Mouse (Mus musculus) C2C12 (cell line): Measurements from ENCODE around the gene Nectin2. TPM values are rescaled to one million over a fixed set of nuclear protein-coding genes. Genes with fewer than 3 reads are reported as not detected.

Experiments used
- H3K27me3 ChIP-seq: one replicate; pipeline ENCODE4 v1.6.1; 2011; ENCODE audit not compliant: control insufficient read depth, insufficient read depth, insufficient read length
- H3K36me3 ChIP-seq: one replicate; pipeline ENCODE4 v1.6.1; 2011; ENCODE audit not compliant: control insufficient read depth, insufficient read depth
- H3K4me3 ChIP-seq: one replicate; pipeline ENCODE4 v1.5.1; 2011; ENCODE audit warnings: mild to moderate bottlenecking, control low read depth; ENCODE audit not compliant: poor library complexity, insufficient read depth, severe bottlenecking
- H3K79me2 ChIP-seq: one replicate; pipeline ENCODE4 v1.6.1; 2011; ENCODE audit not compliant: control insufficient read depth, insufficient read depth
- H3K79me3 ChIP-seq: one replicate; pipeline ENCODE4 v1.6.1; 2011; ENCODE audit warnings: low read depth, control low read depth
- H3ac ChIP-seq: one replicate; pipeline ENCODE3; 2011; ENCODE audit warnings: low read depth; ENCODE audit not compliant: control insufficient read depth, insufficient read length
- CEBPB ChIP-seq: IDR thresholded peaks from one replicate; pipeline ENCODE4 v1.6.1; 2011; ENCODE audit warnings: low read depth, mild to moderate bottlenecking, control low read depth, moderate library complexity
- CTCF ChIP-seq: IDR thresholded peaks from one replicate; pipeline ENCODE4 v1.5.1; 2011; ENCODE audit not compliant: control insufficient read depth, insufficient read depth, insufficient read length
- FOSL1 ChIP-seq: IDR thresholded peaks from one replicate; pipeline ENCODE4 v1.8.0; 2011; ENCODE audit warnings: mild to moderate bottlenecking, low read length; ENCODE audit not compliant: poor library complexity, insufficient read depth, severe bottlenecking
- MAX ChIP-seq: IDR thresholded peaks from one replicate; pipeline ENCODE4 v1.6.1; 2011; ENCODE audit warnings: mild to moderate bottlenecking, control low read depth
- MYOD1 ChIP-seq: IDR thresholded peaks from one replicate; pipeline ENCODE4 v1.6.1; 2011; ENCODE audit warnings: low read depth; ENCODE audit not compliant: control insufficient read depth, insufficient read length
- MYOG ChIP-seq: IDR thresholded peaks from one replicate; pipeline ENCODE4 v1.6.1; 2011; ENCODE audit not compliant: control insufficient read depth, insufficient read length; ENCODE audit errors: extremely low read depth
- USF1 ChIP-seq: IDR thresholded peaks from one replicate; pipeline ENCODE4 v1.6.1; 2011; ENCODE audit warnings: low read depth, mild to moderate bottlenecking, control low read depth, moderate library complexity
- polyA plus RNA-seq: library from polyadenylated mRNA; unstranded; fragments of >200 nt; fragmentation: generic; extraction: Trizol; gene quantifications from one replicate; pipeline ENCODE4 v1.2.1, GENCODE M21; 2012; ENCODE audit warnings: missing spikeins

Nectin2 gene
- polyA plus RNA-seq, 1 experiment: 26.7 TPM

GRCm38 (mm10) chr7:19789904-19790347 lies 39.6 kb upstream of the Nectin2 start:
- H3K36me3 ChIP-seq: no peaks in the 10 kb centered on the region
- no peaks in the 10 kb centered on the region for H3K79me2 ChIP-seq
- H3K4me3 ChIP-seq: no peak overlapping the region
- H3K79me3 ChIP-seq: no peaks in the 10 kb centered on the region
- H3K27me3 ChIP-seq: no peaks in the 10 kb centered on the region
- TF ChIP-seq CTCF: peak; percentile 54
- no peak for TF ChIP-seq MYOD1
- no peak for TF ChIP-seq MAX
- TF ChIP-seq USF1: no peak
- no peak overlapping the region for H3ac ChIP-seq

GRCm38 (mm10) chr7:19785874-19786458 lies 35.7 kb upstream of the Nectin2 start:
- no peak overlapping the region for H3K4me3 ChIP-seq
- TF ChIP-seq CEBPB (no peak), USF1 (no peak)
- no peaks in the 10 kb centered on the region for H3K27me3 ChIP-seq
- no peaks in the 10 kb centered on the region for H3K79me2 ChIP-seq
- no peak overlapping the region for H3ac ChIP-seq
- no peaks in the 10 kb centered on the region for H3K36me3 ChIP-seq
- H3K79me3 ChIP-seq: no peaks in the 10 kb centered on the region

- H3K79me3 ChIP-seq: no peaks in the 10 kb centered on the region
- H3ac ChIP-seq: no peak overlapping the region
- TF ChIP-seq CTCF (no peak), CEBPB (no peak), MYOG (no peak), USF1 (no peak), MAX (no peak), FOSL1 (no peak), MYOD1 (no peak)
- no peaks in the 10 kb centered on the region for H3K79me2 ChIP-seq
- H3K4me3 ChIP-seq: no peak overlapping the region
- no peaks in the 10 kb centered on the region for H3K36me3 ChIP-seq
- H3K27me3 ChIP-seq: no peaks in the 10 kb centered on the region
Measured at GRCm38 (mm10) chr7:19784764-19785535, 34.7 kb upstream of the Nectin2 start.

GRCm38 (mm10) chr7:19783630-19784029 lies 33.3 kb upstream of the Nectin2 start:
- TF ChIP-seq CEBPB: no peak
- TF ChIP-seq USF1: no peak
- no peak for TF ChIP-seq MYOG
- no peak for TF ChIP-seq MYOD1
- TF ChIP-seq FOSL1: no peak
- no peak for TF ChIP-seq MAX
- TF ChIP-seq CTCF: no peak
- no peaks in the 10 kb centered on the region for H3K27me3 ChIP-seq
- H3K4me3 ChIP-seq: no peak overlapping the region
- no peak overlapping the region for H3ac ChIP-seq
- no peaks in the 10 kb centered on the region for H3K36me3 ChIP-seq
- H3K79me2 ChIP-seq: no peaks in the 10 kb centered on the region
- H3K79me3 ChIP-seq: no peaks in the 10 kb centered on the region

- Histone ChIP-seq H3K4me3 (no peak overlapping the region), H3K27me3 (no peaks in the 10 kb centered on the region), H3ac (no peak overlapping the region), H3K79me3 (no peaks in the 10 kb centered on the region), H3K79me2 (no peaks in the 10 kb centered on the region), H3K36me3 (no peaks in the 10 kb centered on the region)
- TF ChIP-seq USF1: no peak
- TF ChIP-seq MYOG: no peak
- no peak for TF ChIP-seq MYOD1
- TF ChIP-seq FOSL1: no peak
- peak; percentile 27 for TF ChIP-seq CTCF
- no peak for TF ChIP-seq CEBPB
- TF ChIP-seq MAX: no peak
Measured at GRCm38 (mm10) chr7:19782645-19783044, 32.4 kb upstream of the Nectin2 start.

- Histone ChIP-seq H3K36me3 (no peaks in the 10 kb centered on the region), H3K4me3 (no peak overlapping the region), H3K79me2 (no peaks in the 10 kb centered on the region), H3K79me3 (no peaks in the 10 kb centered on the region), H3ac (no peak overlapping the region), H3K27me3 (no peaks in the 10 kb centered on the region)
- no peak for TF ChIP-seq CEBPB
- no peak for TF ChIP-seq MAX
- no peak for TF ChIP-seq FOSL1
- no peak for TF ChIP-seq CTCF
- no peak for TF ChIP-seq MYOD1
- no peak for TF ChIP-seq MYOG
- no peak for TF ChIP-seq USF1
Measured at GRCm38 (mm10) chr7:19781741-19782140, 31.5 kb upstream of the Nectin2 start.
